Mouse (Mus musculus): Measurements from ENCODE around the gene Man2b1. TPM values are rescaled to one million over a fixed set of nuclear protein-coding genes. Genes with fewer than 3 reads are reported as not detected.
"Not testable (repeated sequence)": the region's sequence is repeated elsewhere in the genome, so short reads cannot be mapped to it uniquely, and the experiment has no call there.

The Man2b1 gene
- polyA plus RNA-seq, 1 experiment from 2014 or later: 80.9 TPM

DNA sequence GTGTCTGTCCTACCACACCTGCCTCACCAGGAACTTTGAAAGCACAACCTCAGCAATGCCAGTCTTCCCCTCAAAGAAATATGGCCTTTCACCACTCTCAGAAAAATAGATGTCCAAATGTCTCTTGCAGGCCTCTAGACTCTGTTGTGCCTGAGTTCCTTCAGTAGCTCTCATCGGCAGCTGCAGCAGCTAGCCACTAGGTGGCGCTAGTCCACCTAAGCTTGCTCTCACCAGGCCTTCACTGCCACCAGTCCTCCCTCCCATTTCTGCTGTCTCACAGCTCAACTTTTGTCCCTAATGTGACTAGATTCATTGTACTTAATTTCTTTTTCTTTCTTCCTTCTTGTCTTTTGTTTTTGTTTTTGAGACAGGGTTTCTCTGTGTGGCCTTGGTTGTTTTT, 6.1 kb upstream of the Man2b1 start:
- Histone ChIP-seq H3K4me1 (replicated peaks; ENCODE audit: control insufficient read depth, insufficient read depth, low read length) (no peaks in the 10 kb centered on the region; the same call in 1 of the 2 replicates), H3K9me3 (ENCODE audit: control insufficient read depth) (no peaks in the 10 kb centered on the region), H3K27ac (ENCODE audit: low read depth, low read length) (peak overlapping the region; percentile 50; the same call in 1 of the 2 replicates), H3K27me3 (replicated peaks; ENCODE audit: control insufficient read depth, insufficient read depth, low read length) (no peaks in the 10 kb centered on the region), H3K36me3 (ENCODE audit: control insufficient read depth, insufficient read depth) (peaks cover 39% of the 10 kb centered on the region), H3K9ac (ENCODE audit: low read depth, low read length) (no peak overlapping the region), H3K4me3 (ENCODE audit: low read depth, low read length) (no peak overlapping the region), H3K4me2 (replicated peaks; ENCODE audit: low read depth) (no peak overlapping the region)
- 0% methylated on average over 2 of the region's 2 CpGs for WGBS
- peak; percentile 98 for TF ChIP-seq CTCF (IDR thresholded peaks at IDR 0.05; ENCODE audit: low read depth)
- no peak for ATAC-seq

DNA sequence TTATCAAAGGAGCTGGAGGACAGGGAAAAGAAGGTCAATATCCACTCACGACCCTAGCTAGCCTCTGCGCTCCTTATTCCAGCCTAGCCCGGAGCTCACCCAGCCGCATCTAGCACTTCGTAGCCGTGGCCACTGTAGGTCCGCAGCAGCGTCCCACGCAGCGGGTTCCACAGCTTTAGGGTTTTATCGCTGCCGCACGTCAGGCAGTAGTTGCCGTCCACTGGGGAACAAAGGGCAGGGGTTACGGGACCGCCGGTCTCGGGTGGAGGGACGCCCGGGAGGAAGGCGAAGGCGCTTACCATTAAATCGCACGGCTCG, 2.9 kb upstream of the Man2b1 start:
- Histone ChIP-seq H3K27ac (ENCODE audit: low read depth, low read length) (peak overlapping the region; percentile 81; the same call in 1 of the 2 replicates), H3K4me2 (replicated peaks; ENCODE audit: low read depth) (peak overlapping the region; percentile 98), H3K27me3 (replicated peaks; ENCODE audit: control insufficient read depth, insufficient read depth, low read length) (no peaks in the 10 kb centered on the region), H3K36me3 (ENCODE audit: control insufficient read depth, insufficient read depth) (peaks cover 25% of the 10 kb centered on the region), H3K4me3 (ENCODE audit: low read depth, low read length) (peak overlapping the region; percentile 89), H3K4me1 (replicated peaks; ENCODE audit: control insufficient read depth, insufficient read depth, low read length) (peaks cover 7% of the 10 kb centered on the region), H3K9ac (ENCODE audit: low read depth, low read length) (peak overlapping the region; percentile 86), H3K9me3 (ENCODE audit: control insufficient read depth) (no peaks in the 10 kb centered on the region)
- TF ChIP-seq CTCF (IDR thresholded peaks at IDR 0.05; ENCODE audit: low read depth): peak; percentile 9; the same call in 1 of the 2 replicates
- no peak for ATAC-seq
- WGBS: under 1% methylated on average over 25 of the region's 25 CpGs

DNA sequence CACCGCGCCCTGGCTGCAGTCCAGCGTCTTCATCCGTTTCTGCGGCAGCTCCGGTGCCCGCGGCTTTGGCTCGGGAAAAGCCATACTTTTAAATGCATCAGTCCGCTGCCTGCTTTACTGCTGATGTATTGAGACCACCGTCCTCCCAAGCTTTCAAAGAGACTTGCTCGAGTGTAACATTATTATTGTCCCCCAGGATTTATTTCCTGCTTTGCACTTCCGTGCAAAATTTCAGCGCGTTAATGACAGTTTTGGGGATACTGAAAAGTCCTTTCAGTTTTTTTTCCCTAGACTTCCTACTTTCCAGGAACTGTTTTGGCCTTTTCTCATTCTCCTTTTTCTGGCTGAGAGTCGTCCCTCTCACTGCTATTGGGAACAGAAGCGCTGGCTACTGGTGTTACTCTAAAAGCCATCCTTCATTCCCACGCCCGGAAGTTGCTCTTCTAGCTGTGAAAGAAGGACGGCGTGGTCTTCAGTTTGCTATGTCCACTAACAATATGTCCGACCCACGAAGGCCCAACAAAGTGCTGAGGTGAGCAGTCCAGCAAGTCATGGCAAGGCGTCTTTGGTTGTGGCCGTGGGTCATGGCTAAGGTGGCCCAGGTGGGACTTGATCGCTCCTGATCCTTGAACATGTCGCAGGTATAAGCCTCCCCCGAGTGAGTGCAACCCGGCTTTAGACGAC, 2.4 kb upstream of the Man2b1 start, which contains the start of gene Wdr83os:
Gene Wdr83os (plus strand): TSS at position 209 of the 684 bp plus-strand sequence.
- H3K36me3 ChIP-seq (ENCODE audit: control insufficient read depth, insufficient read depth): peaks cover 25% of the 10 kb centered on the region
- no peaks in the 10 kb centered on the region for H3K9me3 ChIP-seq (ENCODE audit: control insufficient read depth)
- ATAC-seq: no peak
- peaks cover 7% of the 10 kb centered on the region for H3K4me1 ChIP-seq (replicated peaks; ENCODE audit: control insufficient read depth, insufficient read depth, low read length)
- peak within 1 kb of the TSS; percentile 86 for H3K9ac ChIP-seq (ENCODE audit: low read depth, low read length)
- peak within 1 kb of the TSS; percentile 81 for H3K27ac ChIP-seq (ENCODE audit: low read depth, low read length)
- no peak for TF ChIP-seq CTCF (IDR thresholded peaks at IDR 0.05; ENCODE audit: low read depth)
- WGBS: under 1% methylated on average over 30 of the region's 30 CpGs
- peak within 1 kb of the TSS; percentile 98 for H3K4me2 ChIP-seq (replicated peaks; ENCODE audit: low read depth)
- peak within 1 kb of the TSS; percentile 89 for H3K4me3 ChIP-seq (ENCODE audit: low read depth, low read length)
- H3K27me3 ChIP-seq (replicated peaks; ENCODE audit: control insufficient read depth, insufficient read depth, low read length): no peaks in the 10 kb centered on the region

DNA sequence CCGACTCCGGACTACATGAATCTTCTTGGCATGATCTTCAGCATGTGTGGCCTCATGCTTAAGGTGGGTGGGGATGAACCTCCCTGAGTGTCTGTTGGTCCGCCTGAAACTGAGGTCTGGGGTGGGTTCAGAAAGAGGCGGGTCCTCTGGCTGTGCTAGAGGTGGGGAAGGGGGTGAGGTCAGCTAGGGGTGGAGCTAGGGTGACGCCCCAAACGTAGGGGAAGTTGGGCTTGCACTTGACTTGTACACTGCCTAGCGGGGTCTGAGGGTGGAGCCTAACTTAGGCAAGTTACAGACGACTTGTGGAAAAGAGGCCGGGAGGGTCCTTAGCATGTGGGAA, 1.9 kb upstream of the Man2b1 start, which contains the start of gene Wdr83:
Gene Wdr83 (minus strand): TSS at position 91 of the 340 bp plus-strand sequence.
- Histone ChIP-seq H3K4me1 (replicated peaks; ENCODE audit: control insufficient read depth, insufficient read depth, low read length) (peaks cover 7% of the 10 kb centered on the region), H3K9ac (ENCODE audit: low read depth, low read length) (peak within 1 kb of the TSS; percentile 86), H3K9me3 (ENCODE audit: control insufficient read depth) (no peaks in the 10 kb centered on the region), H3K4me2 (replicated peaks; ENCODE audit: low read depth) (peak within 1 kb of the TSS; percentile 98), H3K36me3 (ENCODE audit: control insufficient read depth, insufficient read depth) (peaks cover 24% of the 10 kb centered on the region), H3K27ac (ENCODE audit: low read depth, low read length) (peak within 1 kb of the TSS; percentile 81), H3K4me3 (ENCODE audit: low read depth, low read length) (peak within 1 kb of the TSS; percentile 89), H3K27me3 (replicated peaks; ENCODE audit: control insufficient read depth, insufficient read depth, low read length) (no peaks in the 10 kb centered on the region)
- ATAC-seq: no peak
- WGBS: 0% methylated on average over 9 of the region's 9 CpGs
- TF ChIP-seq CTCF (IDR thresholded peaks at IDR 0.05; ENCODE audit: low read depth): no peak

DNA sequence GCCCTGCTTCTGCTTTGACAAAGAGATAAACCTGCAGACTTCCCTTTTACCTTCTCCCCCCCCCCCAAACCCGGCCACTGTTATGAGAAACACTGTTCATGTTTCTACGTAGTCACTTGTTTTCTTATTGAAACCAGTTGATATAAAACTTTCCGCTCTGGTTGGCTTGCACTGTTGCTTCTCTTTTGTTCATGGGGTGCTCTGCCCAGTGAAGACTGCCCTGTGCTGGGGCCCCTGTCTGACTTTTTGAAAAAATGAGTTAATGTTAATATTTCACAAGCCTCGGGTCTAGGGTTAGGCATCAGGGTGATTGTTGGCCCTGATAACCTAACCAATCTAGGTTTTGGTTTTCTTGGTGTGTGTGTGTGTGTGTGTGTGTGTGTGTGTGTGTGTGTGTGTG, 901 bp upstream of the Man2b1 start:
- not testable (repeated sequence) for H3K4me2 ChIP-seq (replicated peaks; ENCODE audit: low read depth); H3K27me3 ChIP-seq (replicated peaks; ENCODE audit: control insufficient read depth, insufficient read depth, low read length); H3K9ac ChIP-seq (ENCODE audit: low read depth, low read length); H3K9me3 ChIP-seq (ENCODE audit: control insufficient read depth); ATAC-seq; H3K27ac ChIP-seq (ENCODE audit: low read depth, low read length); H3K4me1 ChIP-seq (replicated peaks; ENCODE audit: control insufficient read depth, insufficient read depth, low read length); H3K4me3 ChIP-seq (ENCODE audit: low read depth, low read length)
- WGBS: 80% methylated on average over 4 of the region's 4 CpGs
- peaks cover 26% of the 10 kb centered on the region for H3K36me3 ChIP-seq (ENCODE audit: control insufficient read depth, insufficient read depth)

DNA sequence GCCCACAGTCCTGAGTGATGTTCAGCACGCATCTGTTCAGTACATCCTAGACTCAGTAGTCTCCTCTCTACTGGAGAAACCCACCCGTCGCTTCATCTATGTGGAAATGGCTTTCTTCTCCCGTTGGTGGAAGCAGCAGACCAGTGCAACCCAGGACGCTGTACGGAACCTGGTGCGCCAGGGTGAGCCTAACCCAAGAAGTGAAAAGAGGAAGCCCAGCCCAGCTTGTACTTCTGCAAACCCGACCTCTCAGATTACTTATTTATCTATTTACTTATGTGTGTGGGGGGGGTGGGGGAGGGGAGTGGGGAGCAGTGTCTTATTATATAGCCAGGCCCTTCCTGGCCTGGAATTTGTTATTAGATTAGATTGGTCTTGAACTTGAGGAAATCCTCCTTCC, 1.6 kb downstream of the Man2b1 start:
- Histone ChIP-seq H3K36me3 (ENCODE audit: control insufficient read depth, insufficient read depth) (peaks cover 41% of the 10 kb centered on the region), H3K4me1 (replicated peaks; ENCODE audit: control insufficient read depth, insufficient read depth, low read length) (peaks cover 7% of the 10 kb centered on the region), H3K27ac (ENCODE audit: low read depth, low read length) (no peak overlapping the region), H3K9ac (ENCODE audit: low read depth, low read length) (no peak overlapping the region), H3K27me3 (replicated peaks; ENCODE audit: control insufficient read depth, insufficient read depth, low read length) (no peaks in the 10 kb centered on the region), H3K4me3 (ENCODE audit: low read depth, low read length) (0 out of 2 replicates have a peak overlapping the region, but pooled peaks have one; percentile 86), H3K9me3 (ENCODE audit: control insufficient read depth) (no peaks in the 10 kb centered on the region), H3K4me2 (replicated peaks; ENCODE audit: low read depth) (peak overlapping the region; percentile 87)
- TF ChIP-seq CTCF (IDR thresholded peaks at IDR 0.05; ENCODE audit: low read depth): no peak
- ATAC-seq: no peak
- 84% methylated on average over 8 of the region's 8 CpGs for WGBS

All from intestine, postnatal 0 days (tissue).